Mouse (Mus musculus): Measurements from ENCODE around the gene Mrln. TPM values are rescaled to one million over a fixed set of nuclear protein-coding genes. Genes with fewer than 3 reads are reported as not detected.

Gene Mrln
- polyA plus RNA-seq (2021; fragmentation: Nextera tagmentation) = 0.67 and 1.0 TPM in 2 replicates
- long read RNA-seq, experiment 1 = 0 reads
- long read RNA-seq, experiment 2 = 0 reads

DNA sequence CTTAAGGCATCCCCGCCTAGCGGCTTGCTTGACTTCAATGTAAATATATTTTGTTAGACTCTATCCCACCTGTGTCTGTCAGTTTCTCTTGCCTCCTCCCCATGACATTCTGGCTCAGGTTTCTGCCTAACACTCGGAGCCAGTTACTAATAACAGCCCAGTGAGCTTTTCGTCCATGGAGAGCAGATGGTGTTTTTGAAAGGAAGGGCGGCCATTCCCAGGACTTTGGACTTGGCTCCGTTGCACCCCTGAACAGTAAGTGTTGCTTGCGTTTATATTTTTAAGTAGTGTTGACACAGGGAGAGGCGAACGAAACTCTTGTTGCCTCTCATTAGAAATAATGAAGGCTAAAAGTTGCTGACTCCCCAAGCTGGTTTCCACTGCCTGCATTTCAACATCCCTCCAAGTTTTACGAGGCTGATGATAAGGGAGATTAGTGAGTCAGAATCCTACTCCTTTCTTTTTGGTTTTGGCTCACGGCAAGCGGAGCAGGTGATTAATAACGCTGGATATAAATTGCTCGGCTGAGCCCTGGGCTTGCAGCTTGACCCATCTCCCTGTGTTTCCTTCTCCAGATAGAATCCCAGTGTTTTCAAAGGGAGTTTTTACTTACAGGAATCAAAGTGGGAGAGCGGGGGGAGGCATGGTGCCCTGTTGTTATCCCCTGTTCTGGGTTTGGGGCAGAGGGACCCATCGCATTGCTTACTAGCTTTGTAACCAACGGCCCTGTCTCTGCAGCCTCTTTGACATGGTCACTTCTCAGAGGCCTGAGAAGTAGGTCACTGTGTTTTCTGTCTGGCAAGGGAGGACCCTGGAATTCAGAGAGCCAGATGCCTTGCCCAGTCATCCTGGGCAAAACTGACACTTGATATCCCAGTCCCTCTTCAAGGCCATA, at the start of gene Mrln:
Gene Mrln, plus strand, starts transcription at position 160 of the 895 bp plus-strand sequence.

DNA sequence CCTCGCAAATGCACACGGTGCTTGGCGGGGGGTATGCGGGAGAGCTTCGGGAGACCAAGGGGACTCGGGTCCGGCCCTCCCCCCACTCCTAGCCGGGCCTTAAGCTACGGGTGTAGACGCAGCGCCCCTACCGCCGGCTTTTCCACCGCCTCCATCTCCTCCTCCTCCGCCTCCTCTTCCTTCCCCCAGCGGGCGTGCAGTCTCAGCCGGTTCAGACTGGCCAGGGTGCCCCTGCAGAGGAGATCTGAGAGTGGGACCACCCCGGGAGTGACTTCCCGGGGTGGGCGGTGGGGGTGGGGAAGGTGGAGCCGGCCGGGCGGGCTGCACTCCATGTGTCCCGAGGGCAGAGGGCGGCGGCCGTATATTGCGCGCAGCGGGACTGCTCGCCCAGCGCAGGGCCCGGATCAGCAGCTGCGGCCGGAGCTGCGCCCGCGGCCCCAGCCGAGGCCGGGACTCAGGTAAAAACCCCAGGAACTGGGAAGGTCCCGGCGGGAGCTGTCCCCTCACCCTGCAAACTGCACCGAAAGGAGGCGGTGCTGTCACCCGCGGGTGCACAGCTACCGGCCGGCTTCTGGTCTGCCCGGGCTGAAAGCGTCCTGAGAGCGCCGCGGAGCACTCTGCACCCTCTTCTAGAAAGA, 40.6 kb downstream of the Mrln start, which contains the start of gene Slc16a9:
Gene Slc16a9, plus strand, starts transcription at position 180 of the 638 bp plus-strand sequence.

Other genes starting within 250 kb of the Mrln start
- gene Ccdc6, start 107.5 kb upstream of the Mrln start, polyA plus RNA-seq (2021; fragmentation: Nextera tagmentation) = 14.5 and 17.9 TPM in 2 replicates
- 0.64 and 1.3 TPM in 2 replicates for gene Slc16a9, start 40.4 kb downstream of the Mrln start, polyA plus RNA-seq (2021; fragmentation: Nextera tagmentation)
- gene Fam13c, start 235.8 kb downstream of the Mrln start, polyA plus RNA-seq (2021; fragmentation: Nextera tagmentation) = 23.5 and 25.9 TPM in 2 replicates